Mouse (Mus musculus): ENCODE data around the gene Nsd1. TPM values are rescaled to one million over a fixed set of nuclear protein-coding genes. Genes with fewer than 3 reads are reported as not detected.
A peak's percentile ranks its signal among the peaks of the same experiment; 100 is the strongest.
"Not testable (repeated sequence)": the region's sequence is repeated elsewhere in the genome, so short reads cannot be mapped to it uniquely, and the experiment has no call there.

Nsd1 gene
- total and polyA plus RNA-seq, 2 experiments from 2014 or later: 56.2 to 103 TPM

GRCm38 (mm10) chr13:55177903-55178496 is 31.6 kb upstream of the Nsd1 start:
- no peaks in the 10 kb centered on the region for H3K4me1 ChIP-seq (ENCODE audit: insufficient read depth, low read length)
- H3K27me3 ChIP-seq (ENCODE audit: insufficient read depth, low read length): no peaks in the 10 kb centered on the region
- ATAC-seq (ENCODE audit: low FRiP score) (no peak), DNase-seq (ENCODE audit: low spot score) (no peak)
- H3K4me3 ChIP-seq (ENCODE audit: low read depth, low read length): no peak overlapping the region
- TF ChIP-seq CTCF (IDR thresholded peaks at IDR 0.05): peak; percentile 60
- H3K9me3 ChIP-seq (ENCODE audit: low read length): no peaks in the 10 kb centered on the region
- 62% methylated on average over 4 of the region's 4 CpGs for WGBS
- H3K4me2 ChIP-seq (ENCODE audit: low read depth, low read length, poor library complexity, severe bottlenecking): no peak overlapping the region
- H3K9ac ChIP-seq (replicated peaks; ENCODE audit: low read length, poor library complexity, severe bottlenecking): no peak overlapping the region
- H3K36me3 ChIP-seq (ENCODE audit: insufficient read depth, low read length): no peaks in the 10 kb centered on the region
- H3K27ac ChIP-seq (ENCODE audit: low read depth, low read length): no peak overlapping the region

GRCm38 (mm10) chr13:55178556-55178955 is 31.0 kb upstream of the Nsd1 start:
- TF ChIP-seq CTCF (IDR thresholded peaks at IDR 0.05): peak; percentile 92
- 27% methylated on average over 2 of the region's 2 CpGs for WGBS
- Histone ChIP-seq H3K4me2 (ENCODE audit: low read depth, low read length, poor library complexity, severe bottlenecking) (no peak overlapping the region), H3K9ac (replicated peaks; ENCODE audit: low read length, poor library complexity, severe bottlenecking) (no peak overlapping the region), H3K36me3 (ENCODE audit: insufficient read depth, low read length) (no peaks in the 10 kb centered on the region), H3K9me3 (ENCODE audit: low read length) (no peaks in the 10 kb centered on the region), H3K27ac (ENCODE audit: low read depth, low read length) (no peak overlapping the region), H3K4me1 (ENCODE audit: insufficient read depth, low read length) (no peaks in the 10 kb centered on the region), H3K27me3 (ENCODE audit: insufficient read depth, low read length) (no peaks in the 10 kb centered on the region), H3K4me3 (ENCODE audit: low read depth, low read length) (no peak overlapping the region)
- DNase-seq (ENCODE audit: low spot score): peak; percentile 79
- ATAC-seq (ENCODE audit: low FRiP score): no peak

GRCm38 (mm10) chr13:55179591-55179990 is 30.0 kb upstream of the Nsd1 start:
- Histone ChIP-seq H3K4me2 (ENCODE audit: low read depth, low read length, poor library complexity, severe bottlenecking) (no peak overlapping the region), H3K4me1 (ENCODE audit: insufficient read depth, low read length) (no peaks in the 10 kb centered on the region), H3K9me3 (ENCODE audit: low read length) (no peaks in the 10 kb centered on the region), H3K27me3 (ENCODE audit: insufficient read depth, low read length) (no peaks in the 10 kb centered on the region), H3K9ac (replicated peaks; ENCODE audit: low read length, poor library complexity, severe bottlenecking) (no peak overlapping the region), H3K4me3 (ENCODE audit: low read depth, low read length) (no peak overlapping the region), H3K27ac (ENCODE audit: low read depth, low read length) (no peak overlapping the region), H3K36me3 (ENCODE audit: insufficient read depth, low read length) (no peaks in the 10 kb centered on the region)
- no peak for TF ChIP-seq CTCF (IDR thresholded peaks at IDR 0.05)
- DNase-seq (ENCODE audit: low spot score) (no peak), ATAC-seq (ENCODE audit: low FRiP score) (no peak)
- 90% methylated on average over 3 of the region's 3 CpGs for whole genome bisulfite sequencing

GRCm38 (mm10) chr13:55181786-55182172 is 27.8 kb upstream of the Nsd1 start:
- DNase-seq (ENCODE audit: low spot score) (no peak), ATAC-seq (ENCODE audit: low FRiP score) (no peak)
- H3K4me2 ChIP-seq (ENCODE audit: low read depth, low read length, poor library complexity, severe bottlenecking): peak overlapping the region; percentile 44; the same call in 1 of the 2 replicates
- no peaks in the 10 kb centered on the region for H3K9me3 ChIP-seq (ENCODE audit: low read length)
- 76% methylated on average over 2 of the region's 2 CpGs for WGBS
- H3K4me1 ChIP-seq (ENCODE audit: insufficient read depth, low read length): no peaks in the 10 kb centered on the region
- TF ChIP-seq CTCF (IDR thresholded peaks at IDR 0.05): no peak
- no peaks in the 10 kb centered on the region for H3K27me3 ChIP-seq (ENCODE audit: insufficient read depth, low read length)
- no peak overlapping the region for H3K9ac ChIP-seq (replicated peaks; ENCODE audit: low read length, poor library complexity, severe bottlenecking)
- no peaks in the 10 kb centered on the region for H3K36me3 ChIP-seq (ENCODE audit: insufficient read depth, low read length)
- peak overlapping the region; percentile 26; the same call in 1 of the 2 replicates for H3K4me3 ChIP-seq (ENCODE audit: low read depth, low read length)
- no peak overlapping the region for H3K27ac ChIP-seq (ENCODE audit: low read depth, low read length)

- H3K4me1 ChIP-seq (ENCODE audit: insufficient read depth, low read length): no peaks in the 10 kb centered on the region
- H3K4me2 ChIP-seq (ENCODE audit: low read depth, low read length, poor library complexity, severe bottlenecking): peak overlapping the region; percentile 44
- no peaks in the 10 kb centered on the region for H3K9me3 ChIP-seq (ENCODE audit: low read length)
- H3K9ac ChIP-seq (replicated peaks; ENCODE audit: low read length, poor library complexity, severe bottlenecking): peak overlapping the region; percentile 44
- DNase-seq (ENCODE audit: low spot score) (peak; percentile 80), ATAC-seq (ENCODE audit: low FRiP score) (peak; percentile 86)
- no peaks in the 10 kb centered on the region for H3K27me3 ChIP-seq (ENCODE audit: insufficient read depth, low read length)
- WGBS: 3% methylated on average over 23 of the region's 23 CpGs
- H3K36me3 ChIP-seq (ENCODE audit: insufficient read depth, low read length): no peaks in the 10 kb centered on the region
- peak overlapping the region; percentile 26 for H3K4me3 ChIP-seq (ENCODE audit: low read depth, low read length)
- TF ChIP-seq CTCF (IDR thresholded peaks at IDR 0.05): peak; percentile 53
- peak overlapping the region; percentile 83 for H3K27ac ChIP-seq (ENCODE audit: low read depth, low read length)
Observed at GRCm38 (mm10) chr13:55182173-55182894, 27.2 kb upstream of the Nsd1 start.

GRCm38 (mm10) chr13:55183382-55183781 is 26.2 kb upstream of the Nsd1 start:
- Histone ChIP-seq H3K9me3 (ENCODE audit: low read length) (no peaks in the 10 kb centered on the region), H3K36me3 (ENCODE audit: insufficient read depth, low read length) (no peaks in the 10 kb centered on the region), H3K27me3 (ENCODE audit: insufficient read depth, low read length) (no peaks in the 10 kb centered on the region), H3K4me3 (ENCODE audit: low read depth, low read length) (no peak overlapping the region), H3K9ac (replicated peaks; ENCODE audit: low read length, poor library complexity, severe bottlenecking) (no peak overlapping the region), H3K4me2 (ENCODE audit: low read depth, low read length, poor library complexity, severe bottlenecking) (no peak overlapping the region), H3K4me1 (ENCODE audit: insufficient read depth, low read length) (no peaks in the 10 kb centered on the region), H3K27ac (ENCODE audit: low read depth, low read length) (no peak overlapping the region)
- no peak for TF ChIP-seq CTCF (IDR thresholded peaks at IDR 0.05)
- 88% methylated on average over 6 of the region's 6 CpGs for WGBS
- no peak for DNase-seq (ENCODE audit: low spot score)
- ATAC-seq (ENCODE audit: low FRiP score): no peak

GRCm38 (mm10) chr13:55187062-55187461 is 22.5 kb upstream of the Nsd1 start:
- not testable (repeated sequence) for H3K36me3 ChIP-seq (ENCODE audit: insufficient read depth, low read length); H3K4me2 ChIP-seq (ENCODE audit: low read depth, low read length, poor library complexity, severe bottlenecking); DNase-seq (ENCODE audit: low spot score); H3K27me3 ChIP-seq (ENCODE audit: insufficient read depth, low read length); H3K4me3 ChIP-seq (ENCODE audit: low read depth, low read length); ATAC-seq (ENCODE audit: low FRiP score); H3K27ac ChIP-seq (ENCODE audit: low read depth, low read length); H3K9ac ChIP-seq (replicated peaks; ENCODE audit: low read length, poor library complexity, severe bottlenecking); H3K4me1 ChIP-seq (ENCODE audit: insufficient read depth, low read length); H3K9me3 ChIP-seq (ENCODE audit: low read length)
- 40% methylated on average over 3 of the region's 9 CpGs for WGBS

Measured in midbrain, postnatal 0 days (tissue).